Mouse (Mus musculus): ENCODE data around the gene Usp45. TPM values are rescaled to one million over a fixed set of nuclear protein-coding genes. Genes with fewer than 3 reads are reported as not detected.

The Usp45 gene
- polyA plus RNA-seq, 1 experiment from 2014 or later: 9.5 TPM

DNA sequence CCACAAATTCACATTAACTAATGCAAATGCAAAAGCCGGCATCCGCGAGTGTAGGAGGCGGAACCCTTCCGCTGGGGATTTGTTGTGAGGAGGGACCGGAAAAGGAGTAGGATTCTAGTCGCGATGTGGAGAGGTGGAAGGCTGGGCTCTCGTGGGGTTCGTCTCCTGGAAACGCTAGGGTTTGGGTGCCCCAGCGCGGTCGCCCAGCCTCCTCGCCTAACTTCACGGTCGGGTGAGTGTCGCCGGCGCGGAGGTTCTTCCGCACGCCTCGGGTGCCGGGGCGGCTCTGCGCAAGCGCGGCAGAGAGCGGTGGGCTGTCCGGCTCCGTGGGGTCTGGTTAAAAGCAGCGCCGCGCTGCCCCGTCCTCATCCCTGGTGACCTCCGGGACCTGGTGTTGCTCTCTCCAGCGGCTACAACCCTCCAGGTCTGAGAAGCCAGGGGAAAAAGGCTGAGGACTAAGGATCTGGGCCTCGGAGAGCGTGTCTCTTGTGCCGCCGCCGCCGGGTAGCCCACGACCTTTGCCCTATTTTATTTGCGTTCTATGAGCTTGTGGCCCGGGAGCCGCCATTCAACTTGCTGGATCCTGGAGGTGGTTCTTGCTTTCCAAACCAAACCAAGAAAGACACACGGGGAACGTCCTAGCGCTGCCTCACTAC lies 112.7 kb downstream of the Usp45 start, which contains the start of gene Coq3:
Coq3 (plus strand) TSS at position 109 of the 656 bp plus-strand sequence.
- H3K4me3 ChIP-seq: peak within 1 kb of the TSS; percentile 68

DNA sequence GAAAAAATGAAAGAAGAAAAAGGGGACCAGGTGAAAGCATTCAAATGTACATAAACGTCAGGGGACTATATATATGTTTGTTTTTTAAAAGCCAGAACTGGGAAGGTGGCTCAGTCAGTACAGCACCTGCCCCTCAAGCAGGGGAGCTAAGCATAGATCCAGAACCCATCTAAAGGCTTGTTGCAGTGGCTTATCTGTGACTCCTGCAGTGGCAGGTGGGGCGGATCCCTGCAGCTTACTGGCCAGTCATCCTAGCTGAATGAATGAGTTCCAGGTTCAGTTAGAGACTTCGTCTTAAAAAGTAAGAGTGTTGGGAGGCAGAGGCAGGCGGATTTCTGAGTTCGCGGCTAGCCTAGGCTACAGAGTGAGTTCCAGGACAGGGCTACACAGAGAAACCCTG lies 115.8 kb downstream of the Usp45 start:
- no peak for ATAC-seq (ENCODE audit: low FRiP score, low read depth)
- H3K4me3 ChIP-seq: no peak overlapping the region
- no peak overlapping the region for H3K4me2 ChIP-seq (replicated peaks)

More for the DNA sequence above, 112.7 kb downstream of the Usp45 start, which contains the start of gene Coq3:
- H3K4me1 ChIP-seq: no peaks in the 10 kb centered on the region
- peak within 1 kb of the TSS; percentile 69 for H3K9ac ChIP-seq (replicated peaks)
- no peaks in the 10 kb centered on the region for H3K9me3 ChIP-seq
- under 1% methylated on average over 51 of the region's 51 CpGs for WGBS
- H3K36me3 ChIP-seq: peaks cover 17% of the 10 kb centered on the region; the same call in 1 of the 2 replicates
- peak within 1 kb of the TSS; percentile 64 for H3K4me2 ChIP-seq (replicated peaks)
- H3K27me3 ChIP-seq: no peaks in the 10 kb centered on the region
- H3K27ac ChIP-seq (replicated peaks): peak within 1 kb of the TSS; percentile 88
- ATAC-seq (ENCODE audit: low FRiP score, low read depth): peak; percentile 93

DNA sequence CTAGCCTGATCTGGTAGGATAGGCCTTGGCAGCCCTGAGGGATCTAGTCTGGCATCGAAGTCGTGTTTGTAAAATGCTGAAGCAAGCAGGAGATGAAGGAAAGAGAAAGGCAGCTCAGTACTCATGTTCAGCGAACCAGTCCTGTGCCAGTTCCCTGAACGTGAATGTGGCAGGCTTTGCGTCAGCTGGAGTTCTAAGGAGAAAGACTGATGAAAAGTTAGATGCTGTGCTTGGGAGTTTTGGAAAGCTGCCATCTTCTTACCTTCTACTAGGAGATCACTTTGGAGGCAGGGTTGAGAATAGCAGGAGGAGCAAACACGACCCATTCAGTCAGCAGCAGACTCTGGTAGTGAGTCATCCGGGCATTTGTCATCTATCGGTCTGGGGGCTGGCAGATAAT lies 118.9 kb downstream of the Usp45 start:
- no peak for ATAC-seq (ENCODE audit: low FRiP score, low read depth)
- H3K36me3 ChIP-seq: no peaks in the 10 kb centered on the region
- H3K4me2 ChIP-seq (replicated peaks): no peak overlapping the region
- no peak overlapping the region for H3K4me3 ChIP-seq
- no peaks in the 10 kb centered on the region for H3K27me3 ChIP-seq
- no peak overlapping the region for H3K9ac ChIP-seq (replicated peaks)
- whole genome bisulfite sequencing: 89% methylated on average over 8 of the region's 8 CpGs
- no peaks in the 10 kb centered on the region for H3K4me1 ChIP-seq
- no peak overlapping the region for H3K27ac ChIP-seq (replicated peaks)
- no peaks in the 10 kb centered on the region for H3K9me3 ChIP-seq

More for the DNA sequence above, 115.8 kb downstream of the Usp45 start:
- H3K27me3 ChIP-seq: no peaks in the 10 kb centered on the region
- H3K36me3 ChIP-seq: no peaks in the 10 kb centered on the region
- no peak overlapping the region for H3K9ac ChIP-seq (replicated peaks)
- no peaks in the 10 kb centered on the region for H3K4me1 ChIP-seq
- WGBS: 92% methylated on average over 6 of the region's 6 CpGs
- no peaks in the 10 kb centered on the region for H3K9me3 ChIP-seq
- H3K27ac ChIP-seq (replicated peaks): no peak overlapping the region

Other genes starting within 250 kb of the Usp45 start
- gene Prdm13, start 81.2 kb upstream of the Usp45 start, polyA plus RNA-seq (2016; fragmentation: Nextera tagmentation; extraction: Ambion mirVana): 0.17 and 1.4 TPM in 2 replicates
- 67.8 and 68.9 TPM in 2 replicates for gene Ccnc, start 39.5 kb upstream of the Usp45 start, polyA plus RNA-seq (2016; fragmentation: Nextera tagmentation; extraction: Ambion mirVana)
- gene Tstd3, start 56 bp downstream of the Usp45 start, polyA plus RNA-seq (2016; fragmentation: Nextera tagmentation; extraction: Ambion mirVana): 28.1 and 28.5 TPM in 2 replicates
- gene Pnisr, start 80.4 kb downstream of the Usp45 start, polyA plus RNA-seq (2016; fragmentation: Nextera tagmentation; extraction: Ambion mirVana): 222 and 251 TPM in 2 replicates
- gene Coq3, start 112.5 kb downstream of the Usp45 start, polyA plus RNA-seq (2016; fragmentation: Nextera tagmentation; extraction: Ambion mirVana): 10.8 and 10.9 TPM in 2 replicates
- gene Faxc, start 164.2 kb downstream of the Usp45 start, polyA plus RNA-seq (2016; fragmentation: Nextera tagmentation; extraction: Ambion mirVana): 24.9 and 30.5 TPM in 2 replicates